ENCODE assay signal across 27 mouse cellular contexts in genomic region chr10:77374948-77375347, GRCm38 (mm10). TPM values are rescaled to one million over a fixed set of nuclear protein-coding genes. Genes with fewer than 3 reads are reported as not detected.
A peak's percentile ranks its signal among the peaks of the same experiment; 100 is the strongest.
DNase-seq lines count a peak whose midpoint lies in the region; ATAC-seq and TF ChIP-seq lines count a peak whose summit lies in the region.
"Had no signal": no experiment of that assay in that cellular context is flagged by ENCODE, and none has a peak within 500 bp of the region (broad histone marks: within the 10 kb centered on the region; RNA-seq: fewer than 3 reads in every experiment).

No protein-coding gene starts in this region.

- H3K27me3 ChIP-seq in forebrain, embryonic 11.5 days (ENCODE audit: control insufficient read depth, insufficient read depth, low read length) = no peaks in the 10 kb centered on the region
- H3K27me3 ChIP-seq in liver, postnatal 0 days (ENCODE audit: insufficient read depth, low read length) = no peaks in the 10 kb centered on the region
- H3K27me3 ChIP-seq: embryonic facial prominence, embryonic 12.5 days; embryonic facial prominence, embryonic 15.5 days; forebrain, embryonic 12.5 days; forebrain, embryonic 15.5 days; heart, embryonic 13.5 days; Patski had no signal

- H3K36me3 ChIP-seq in forebrain, embryonic 11.5 days (ENCODE audit: control insufficient read depth, insufficient read depth, low read length) = no peaks in the 10 kb centered on the region
- H3K36me3 ChIP-seq in liver, postnatal 0 days (replicated peaks; ENCODE audit: insufficient read depth, low read length) = no peaks in the 10 kb centered on the region
- H3K36me3 ChIP-seq: embryonic facial prominence, embryonic 12.5 days; embryonic facial prominence, embryonic 15.5 days; forebrain, embryonic 12.5 days; forebrain, embryonic 15.5 days; heart, embryonic 10.5 days had no signal

- TF ChIP-seq EP300 in liver, postnatal 0 days (IDR thresholded peaks at IDR 0.05; ENCODE audit: low read depth) = no peak

- H3K4me3 ChIP-seq in forebrain, embryonic 11.5 days (ENCODE audit: low read depth, low read length) = no peak overlapping the region
- no peak overlapping the region for H3K4me3 ChIP-seq in liver, postnatal 0 days (ENCODE audit: low read depth, low read length)
- H3K4me3 ChIP-seq: embryonic facial prominence, embryonic 12.5 days; embryonic facial prominence, embryonic 15.5 days; forebrain, embryonic 12.5 days; forebrain, embryonic 15.5 days; heart, adult 2 months; heart, embryonic 10.5 days; heart, embryonic 13.5 days had no signal

- WGBS in forebrain, embryonic 11.5 days = 92% methylated on average over 1 of the region's 1 CpGs
- 83% methylated on average over 1 of the region's 1 CpGs for WGBS in liver, postnatal 0 days (ENCODE audit: insufficient replicate concordance)

- no peak overlapping the region for H3K4me2 ChIP-seq in forebrain, embryonic 11.5 days (ENCODE audit: low read depth, low read length, severe bottlenecking)
- no peak overlapping the region for H3K4me2 ChIP-seq in liver, postnatal 0 days (ENCODE audit: low read depth, low read length)
- H3K4me2 ChIP-seq: embryonic facial prominence, embryonic 12.5 days; embryonic facial prominence, embryonic 15.5 days; forebrain, embryonic 12.5 days; forebrain, embryonic 15.5 days; heart, embryonic 13.5 days; hindbrain, embryonic 14.5 days had no signal

- ATAC-seq in forebrain, embryonic 11.5 days (replicated peaks; ENCODE audit: low FRiP score) = no peak
- no peak for ATAC-seq in liver, postnatal 0 days
- ATAC-seq: CD4-positive, CD25-positive, alpha-beta regulatory T cell, adult 4 months; forebrain, embryonic 15.5 days; hindbrain, postnatal 0 days; inflammation-experienced regulatory T-cells, adult 6 months; intestine, embryonic 16.5 days; Patski had no signal

- no peak for TF ChIP-seq CTCF in liver, postnatal 0 days (IDR thresholded peaks at IDR 0.05; ENCODE audit: low read depth)

- H3K9me3 ChIP-seq in forebrain, embryonic 11.5 days (ENCODE audit: control insufficient read depth, low read length) = no peaks in the 10 kb centered on the region
- H3K9me3 ChIP-seq in liver, postnatal 0 days (ENCODE audit: low read length) = no peaks in the 10 kb centered on the region
- H3K9me3 ChIP-seq: embryonic facial prominence, embryonic 12.5 days; embryonic facial prominence, embryonic 15.5 days; forebrain, embryonic 12.5 days; forebrain, embryonic 15.5 days; heart, embryonic 10.5 days; heart, embryonic 13.5 days had no signal

- no peak overlapping the region for H3K27ac ChIP-seq in forebrain, embryonic 11.5 days (ENCODE audit: low read depth, low read length)
- no peak overlapping the region for H3K27ac ChIP-seq in liver, postnatal 0 days (ENCODE audit: low read depth)
- H3K27ac ChIP-seq: embryonic facial prominence, embryonic 12.5 days; embryonic facial prominence, embryonic 15.5 days; forebrain, embryonic 12.5 days; forebrain, embryonic 15.5 days; heart, adult 2 months; heart, embryonic 10.5 days; heart, embryonic 13.5 days; hindbrain, embryonic 14.5 days; hindbrain, postnatal 0 days had no signal

- H3K4me1 ChIP-seq in forebrain, embryonic 11.5 days (replicated peaks; ENCODE audit: control insufficient read depth, insufficient read depth, low read length) = no peaks in the 10 kb centered on the region
- peaks cover 5% of the 10 kb centered on the region; the same call in 1 of the 2 replicates for H3K4me1 ChIP-seq in liver, postnatal 0 days (ENCODE audit: insufficient read depth)
- H3K4me1 ChIP-seq: forebrain, embryonic 12.5 days; forebrain, embryonic 15.5 days had no signal

- peak; percentile 50 for DNase-seq in cerebellum, adult 9-10 months
- no peak for DNase-seq in cerebellum, postnatal 14 days
- peak; percentile 19 for DNase-seq in MN1 (ENCODE audit: low spot score)
- DNase-seq in brain, adult 2 months (ENCODE audit: low read depth, low spot score) = peak; percentile 59
- no peak for DNase-seq in forebrain, embryonic 11.5 days (ENCODE audit: low spot score)
- DNase-seq in liver, postnatal 0 days = no peak
- DNase-seq in gastrocnemius, adult 18-20 months (ENCODE audit: low spot score) = no peak
- DNase-seq: adrenal gland, adult 2 months; adrenal gland, postnatal 14 days; cerebellum, adult 18-20 months; gastrocnemius, postnatal 25 days; heart, adult 2 months; heart, postnatal 14 days; heart, postnatal 4 days; kidney, adult 2 months had no signal

- H3K9ac ChIP-seq in forebrain, embryonic 11.5 days (ENCODE audit: low read length) = no peak overlapping the region
- no peak overlapping the region for H3K9ac ChIP-seq in liver, postnatal 0 days (replicated peaks)
- H3K9ac ChIP-seq: embryonic facial prominence, embryonic 12.5 days; embryonic facial prominence, embryonic 15.5 days; forebrain, embryonic 12.5 days; forebrain, embryonic 15.5 days; heart, embryonic 13.5 days; hindbrain, embryonic 14.5 days had no signal

RNA-seq across cellular contexts. Expression of gene Adarb1, which starts 43.1 kb away (rescaled TPM):
- 6.2 TPM in 2 replicates for polyA plus RNA-seq in forebrain, embryonic 11.5 days (2014; fragmentation: Nextera tagmentation; extraction: Ambion mirVana)
- polyA plus RNA-seq in liver, postnatal 0 days (2015; fragmentation: Nextera tagmentation; extraction: Ambion mirVana) = 1.8 TPM in 2 replicates
- 1 to 10 TPM; 5.5 to 5.8 TPM for total RNA-seq in gastrocnemius, adult 18-20 months (2021)

Comparison
In these comparisons a context has a peak if more than half of its experiments do, and no peak if none do; other contexts are left out.
1. DNase-seq: peak in cerebellum, adult 9-10 months (single experiment), MN1 (single experiment) and brain, adult 2 months (single experiment); none in cerebellum, postnatal 14 days (0 of 2), forebrain, embryonic 11.5 days (single experiment), liver, postnatal 0 days (single experiment) and gastrocnemius, adult 18-20 months (single experiment).